Mouse (Mus musculus) spleen, postnatal 4 days (tissue): ENCODE measurements around the gene Lcmt2.

Experiments used
- DNase-seq, 2 experiments: peaks; one replicate each; pipeline ENCODE4 v3.0.0; 2022; ENCODE audit warnings: low spot score in 2 of 2

The Lcmt2 gene

DNA sequence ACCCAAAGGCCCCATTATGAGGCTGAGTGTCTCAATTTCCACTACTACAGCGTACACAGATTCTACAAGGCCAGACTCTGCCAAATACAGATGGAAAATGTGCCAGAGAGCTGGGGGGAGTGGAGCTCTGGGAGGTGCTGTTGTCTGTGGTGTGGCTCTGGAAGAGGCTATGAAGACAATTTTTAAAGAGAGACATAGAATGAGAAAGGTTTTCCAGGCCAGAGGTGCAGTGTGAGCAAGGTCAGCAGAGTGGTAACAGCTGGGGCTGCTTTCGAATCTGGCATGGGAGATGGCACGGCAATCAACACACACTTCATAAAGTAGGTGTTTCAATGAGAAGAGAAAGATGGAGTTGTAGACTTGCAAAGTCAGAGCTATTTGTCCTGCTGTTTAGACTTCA, 21.2 kb downstream of the Lcmt2 start:
- DNase-seq, result no peak

DNA sequence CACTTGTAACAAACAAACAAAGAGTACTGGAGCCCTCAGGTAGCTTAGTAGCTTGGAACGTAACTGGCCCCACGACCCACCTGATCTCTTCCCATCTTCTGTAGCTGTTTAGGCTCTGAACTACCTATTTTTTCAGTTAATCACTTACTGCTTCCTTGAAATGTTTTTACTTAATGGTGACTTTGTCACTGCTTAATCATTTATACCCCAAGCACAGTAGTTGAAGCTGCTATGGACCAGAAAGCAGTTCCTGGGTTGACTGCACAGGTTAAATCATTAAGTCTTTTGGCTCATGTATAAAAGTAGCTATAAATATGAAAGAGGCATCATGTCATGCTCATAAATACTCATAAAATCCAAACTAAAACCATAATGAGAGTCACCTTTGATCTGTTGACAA, 25.0 kb downstream of the Lcmt2 start:
- no peak for DNase-seq

DNA sequence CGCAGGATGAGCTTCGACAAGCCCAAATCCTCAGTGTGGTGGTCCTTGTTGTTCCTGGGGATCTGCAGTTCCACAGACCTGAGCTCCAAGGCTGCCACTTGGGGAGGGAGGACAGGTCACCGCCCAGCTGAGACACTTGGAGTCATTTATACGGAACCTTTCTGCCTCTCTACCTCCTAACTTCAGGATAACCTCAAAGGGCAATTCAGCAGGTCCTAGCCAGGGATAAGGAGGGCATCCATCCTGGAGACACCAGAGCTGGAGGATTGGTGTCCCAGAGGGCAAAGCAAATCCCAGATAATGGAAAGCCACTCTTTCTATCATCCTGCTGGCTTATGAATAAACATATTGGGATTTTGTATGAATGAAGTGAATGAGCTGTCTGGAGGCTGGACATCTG, 30.8 kb downstream of the Lcmt2 start, which contains the start of gene Tgm7:
TSS of gene Tgm7 (minus strand) at position 101 of the 400 bp plus-strand sequence.
- no peak for DNase-seq

DNA sequence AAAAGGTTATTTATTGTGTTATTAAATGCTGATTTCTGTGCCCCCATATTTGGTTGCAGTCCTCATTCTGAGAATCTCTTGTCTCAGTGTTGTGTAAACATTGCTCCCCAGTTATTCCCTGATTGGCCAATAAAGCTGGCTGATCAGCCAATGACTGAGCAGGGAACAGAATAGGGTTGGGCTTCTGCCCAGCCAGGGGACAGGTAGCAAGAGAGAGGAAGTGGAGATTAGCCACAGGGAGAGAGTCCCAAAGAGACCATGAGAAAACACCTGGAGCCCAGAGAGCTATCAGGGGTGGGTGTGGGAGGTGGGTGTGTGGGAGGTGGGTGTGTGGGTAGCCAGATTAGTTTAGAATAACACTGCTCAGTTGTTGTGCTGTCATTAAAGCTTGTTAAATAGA, 34.5 kb downstream of the Lcmt2 start:
- no peak for DNase-seq

DNA sequence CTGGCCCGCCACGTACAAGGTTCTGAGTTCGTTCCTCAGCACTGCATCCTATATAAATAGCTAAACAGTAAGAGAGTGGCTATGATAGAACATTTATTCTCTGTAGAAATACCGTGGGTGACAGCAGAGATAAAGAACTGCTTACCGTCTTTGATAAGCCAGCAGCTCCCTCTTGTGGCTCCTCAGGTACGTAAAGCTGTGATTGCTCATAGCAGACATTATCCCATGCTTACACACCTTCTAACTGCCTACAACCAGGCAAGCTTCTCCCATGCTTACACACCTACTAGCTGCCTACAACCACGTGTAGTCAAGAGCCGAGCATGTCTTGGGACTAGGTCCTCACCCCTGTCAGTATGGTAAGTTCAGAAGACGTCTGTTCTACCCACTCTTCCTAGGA, 38.4 kb downstream of the Lcmt2 start:
- peak; percentile 49 to 73 for DNase-seq

DNA sequence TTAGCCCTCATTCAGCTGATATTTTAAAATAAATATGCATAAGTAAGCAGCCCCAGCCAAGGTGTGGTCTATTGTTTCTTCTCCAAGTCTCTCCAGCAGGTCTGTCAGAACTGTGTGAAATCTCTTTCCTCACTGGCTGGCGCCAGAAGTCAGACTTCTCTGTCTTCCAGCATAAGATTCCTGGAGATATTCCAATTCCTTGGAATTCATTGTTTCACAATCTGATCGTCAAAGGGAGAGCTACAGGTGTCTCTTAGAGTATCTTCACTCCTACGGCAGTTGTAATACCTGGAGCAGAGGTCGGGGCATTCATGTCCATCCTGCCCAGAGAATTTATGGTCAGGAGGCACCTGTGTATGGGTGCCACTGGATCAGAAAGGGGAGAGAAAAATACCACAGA, 50.7 kb downstream of the Lcmt2 start:
- no peak for DNase-seq

DNA sequence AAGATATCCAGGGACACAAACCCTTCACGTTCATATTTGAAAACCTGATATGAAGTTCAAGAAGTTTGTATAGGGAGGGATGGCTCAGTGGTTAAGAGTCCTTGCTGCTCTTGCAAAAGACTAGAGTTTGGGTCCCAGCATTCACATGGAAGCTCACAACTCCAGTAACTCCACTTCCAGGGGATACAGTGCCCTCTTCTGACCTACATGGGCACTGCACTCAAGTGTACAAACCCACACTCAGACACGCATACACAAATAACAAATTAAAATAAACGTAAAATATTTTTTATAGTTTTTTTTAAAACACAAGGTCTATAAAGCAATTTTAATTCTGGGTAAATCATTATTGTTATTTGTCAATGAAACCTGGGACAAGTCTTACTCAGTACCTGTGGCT, 51.9 kb downstream of the Lcmt2 start:
- no peak for DNase-seq

DNA sequence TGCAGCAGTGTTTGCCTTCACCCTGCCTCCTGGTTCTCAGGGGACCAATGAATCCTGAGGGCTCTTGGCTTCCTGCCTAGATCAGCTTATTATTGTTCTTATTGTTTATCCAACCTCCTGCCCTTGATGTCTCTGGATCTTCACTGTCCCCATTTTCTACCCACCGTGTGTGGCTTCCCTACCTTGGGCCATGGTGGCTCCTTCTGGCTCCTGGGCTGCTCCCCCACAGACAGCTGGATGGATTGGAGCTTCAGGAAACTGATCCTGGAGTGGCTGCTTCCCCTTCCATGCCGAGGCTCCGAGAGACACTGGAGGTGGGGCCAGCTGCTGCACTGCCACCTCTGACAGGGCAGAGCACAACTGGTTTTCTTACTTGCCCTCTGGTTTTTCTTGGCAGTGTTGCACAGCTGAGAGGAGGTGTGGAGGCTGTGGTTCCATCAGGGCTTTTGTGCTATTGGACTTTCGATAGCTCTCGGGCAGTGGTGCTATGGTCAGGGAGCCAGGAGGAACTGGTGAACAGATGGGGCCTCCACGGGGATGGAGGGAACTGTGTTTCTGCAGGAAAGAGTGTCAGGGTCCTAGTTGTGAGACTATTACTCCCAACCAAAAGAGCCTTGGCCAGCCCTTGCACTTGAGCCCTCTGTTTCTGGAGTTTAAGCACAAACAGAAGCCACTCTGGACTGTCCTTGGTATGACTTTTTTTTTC, 54.8 kb downstream of the Lcmt2 start, which contains the start of gene Tgm5:
TSS of gene Tgm5 (minus strand) at position 362 of the 706 bp plus-strand sequence.
- no peak for DNase-seq

DNA sequence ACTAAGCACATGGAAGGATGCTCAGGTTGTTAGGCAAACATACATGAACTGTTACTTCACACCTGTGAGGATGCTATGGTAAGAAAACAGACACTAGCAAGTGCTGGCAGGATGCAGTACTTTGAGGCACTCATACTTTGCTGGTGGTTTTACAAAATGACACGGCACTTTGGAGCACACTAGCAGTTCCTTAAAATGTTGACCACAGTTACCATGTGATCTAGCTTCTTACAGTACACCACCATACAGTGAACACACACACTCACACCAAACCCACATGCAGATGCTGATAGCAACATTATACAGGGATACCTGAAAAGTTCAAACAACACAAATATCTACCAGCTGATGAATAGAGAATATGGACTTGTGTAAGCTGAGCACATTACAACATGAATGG, 57.8 kb downstream of the Lcmt2 start:
- DNase-seq, result no peak
